Mouse (Mus musculus): ENCODE data around the gene Abcg4. TPM values are rescaled to one million over a fixed set of nuclear protein-coding genes. Genes with fewer than 3 reads are reported as not detected.
A peak's percentile ranks its signal among the peaks of the same experiment; 100 is the strongest.

Gene Abcg4
- polyA plus RNA-seq, 1 experiment from 2014 or later = 2.7 TPM

- peak within 1 kb of the TSS; percentile 68 for H3K4me2 ChIP-seq (ENCODE audit: low read length)
- H3K36me3 ChIP-seq (ENCODE audit: control insufficient read depth, insufficient read depth, low read length) = peaks cover 74% of the 10 kb centered on the region
- H3K27ac ChIP-seq (replicated peaks in 1 of 2; ENCODE audit: control insufficient read depth in 1 of 2, insufficient read depth in 1 of 2, low read depth in 2 of 2, low read length in 2 of 2) = peak within 1 kb of the TSS; percentile 94 to 96
- H3K27me3 ChIP-seq (ENCODE audit: control insufficient read depth, insufficient read depth, low read length) = no peaks in the 10 kb centered on the region
- H3K9ac ChIP-seq (ENCODE audit: low read length) = peak within 1 kb of the TSS; percentile 99
- peak within 1 kb of the TSS; percentile 82 to 87 for H3K4me3 ChIP-seq (ENCODE audit: control insufficient read depth in 1 of 2, insufficient read depth in 1 of 2, low read depth in 1 of 2, low read length in 2 of 2)
- peaks cover 4 to 20% of the 10 kb centered on the region in 2 experiments; a peak in 3 of 4 replicates for H3K4me1 ChIP-seq (ENCODE audit: control insufficient read depth in 2 of 2, insufficient read depth in 2 of 2, low read length in 2 of 2)
- under 1% methylated on average over 86 of the region's 91 CpGs for WGBS
- H3K9me3 ChIP-seq (ENCODE audit: control insufficient read depth, low read length) = no peaks in the 10 kb centered on the region
- ATAC-seq (ENCODE audit: insufficient number of reproducible peaks, insufficient read depth, low FRiP score, low read depth) = peak; percentile 92
Measured at GRCm38 (mm10) chr9:44334396-44335330, 46.2 kb upstream of the Abcg4 start, which contains the start of gene H2afx. Gene H2afx (plus strand): TSS chr9:44334694.

GRCm38 (mm10) chr9:44332918-44333638 lies 44.7 kb upstream of the Abcg4 start:
- ATAC-seq (ENCODE audit: insufficient number of reproducible peaks, insufficient read depth, low FRiP score, low read depth) = no peak
- Histone ChIP-seq H3K36me3 (ENCODE audit: control insufficient read depth, insufficient read depth, low read length) (peaks cover 74% of the 10 kb centered on the region), H3K27ac (replicated peaks in 1 of 2; ENCODE audit: control insufficient read depth in 1 of 2, insufficient read depth in 1 of 2, low read depth in 2 of 2, low read length in 2 of 2) (no peak overlapping the region), H3K27me3 (ENCODE audit: control insufficient read depth, insufficient read depth, low read length) (no peaks in the 10 kb centered on the region), H3K4me3 (ENCODE audit: control insufficient read depth in 1 of 2, insufficient read depth in 1 of 2, low read depth in 1 of 2, low read length in 2 of 2) (no peak overlapping the region), H3K4me2 (ENCODE audit: low read length) (no peak overlapping the region), H3K9ac (ENCODE audit: low read length) (no peak overlapping the region), H3K4me1 (ENCODE audit: control insufficient read depth in 2 of 2, insufficient read depth in 2 of 2, low read length in 2 of 2) (peaks cover 4 to 20% of the 10 kb centered on the region in 2 experiments; a peak in 3 of 4 replicates), H3K9me3 (ENCODE audit: control insufficient read depth, low read length) (no peaks in the 10 kb centered on the region)
- 94% methylated on average over 13 of the region's 13 CpGs for WGBS

- ATAC-seq (ENCODE audit: insufficient number of reproducible peaks, insufficient read depth, low FRiP score, low read depth) = no peak
- Histone ChIP-seq H3K36me3 (ENCODE audit: control insufficient read depth, insufficient read depth, low read length) (peaks cover 59% of the 10 kb centered on the region), H3K4me2 (ENCODE audit: low read length) (no peak overlapping the region), H3K4me1 (ENCODE audit: control insufficient read depth in 2 of 2, insufficient read depth in 2 of 2, low read length in 2 of 2) (peaks cover 7 to 11% of the 10 kb centered on the region in 2 experiments), H3K9me3 (ENCODE audit: control insufficient read depth, low read length) (no peaks in the 10 kb centered on the region), H3K27me3 (ENCODE audit: control insufficient read depth, insufficient read depth, low read length) (no peaks in the 10 kb centered on the region), H3K9ac (ENCODE audit: low read length) (no peak overlapping the region), H3K4me3 (ENCODE audit: control insufficient read depth in 1 of 2, insufficient read depth in 1 of 2, low read depth in 1 of 2, low read length in 2 of 2) (no peak overlapping the region), H3K27ac (replicated peaks in 1 of 2; ENCODE audit: control insufficient read depth in 1 of 2, insufficient read depth in 1 of 2, low read depth in 2 of 2, low read length in 2 of 2) (no peak overlapping the region)
- 93% methylated on average over 6 of the region's 6 CpGs for WGBS
Measured at GRCm38 (mm10) chr9:44330736-44331135, 42.3 kb upstream of the Abcg4 start.

GRCm38 (mm10) chr9:44327926-44328325 lies 39.5 kb upstream of the Abcg4 start:
- H3K27me3 ChIP-seq (ENCODE audit: control insufficient read depth, insufficient read depth, low read length) = no peaks in the 10 kb centered on the region
- no peaks in the 10 kb centered on the region for H3K9me3 ChIP-seq (ENCODE audit: control insufficient read depth, low read length)
- peak overlapping the region in 1 of 2 experiments; percentile 96; a peak in 2 of 4 replicates for H3K27ac ChIP-seq (replicated peaks in 1 of 2; ENCODE audit: control insufficient read depth in 1 of 2, insufficient read depth in 1 of 2, low read depth in 2 of 2, low read length in 2 of 2)
- H3K4me1 ChIP-seq (ENCODE audit: control insufficient read depth in 2 of 2, insufficient read depth in 2 of 2, low read length in 2 of 2) = peaks cover 7 to 13% of the 10 kb centered on the region in 2 experiments
- H3K4me2 ChIP-seq (ENCODE audit: low read length) = peak overlapping the region; percentile 86
- H3K4me3 ChIP-seq (ENCODE audit: control insufficient read depth in 1 of 2, insufficient read depth in 1 of 2, low read depth in 1 of 2, low read length in 2 of 2) = peak overlapping the region; percentile 80
- H3K36me3 ChIP-seq (ENCODE audit: control insufficient read depth, insufficient read depth, low read length) = peaks cover 49% of the 10 kb centered on the region
- 87% methylated on average over 5 of the region's 5 CpGs for WGBS
- peak overlapping the region; percentile 94 for H3K9ac ChIP-seq (ENCODE audit: low read length)
- ATAC-seq (ENCODE audit: insufficient number of reproducible peaks, insufficient read depth, low FRiP score, low read depth) = no peak

GRCm38 (mm10) chr9:44327064-44327711 lies 38.8 kb upstream of the Abcg4 start:
- Histone ChIP-seq H3K27ac (replicated peaks in 1 of 2; ENCODE audit: control insufficient read depth in 1 of 2, insufficient read depth in 1 of 2, low read depth in 2 of 2, low read length in 2 of 2) (peak overlapping the region; percentile 90 to 96), H3K9ac (ENCODE audit: low read length) (peak overlapping the region; percentile 94), H3K27me3 (ENCODE audit: control insufficient read depth, insufficient read depth, low read length) (no peaks in the 10 kb centered on the region), H3K36me3 (ENCODE audit: control insufficient read depth, insufficient read depth, low read length) (peaks cover 42% of the 10 kb centered on the region), H3K4me3 (ENCODE audit: control insufficient read depth in 1 of 2, insufficient read depth in 1 of 2, low read depth in 1 of 2, low read length in 2 of 2) (peak overlapping the region; percentile 80), H3K9me3 (ENCODE audit: control insufficient read depth, low read length) (no peaks in the 10 kb centered on the region), H3K4me2 (ENCODE audit: low read length) (peak overlapping the region; percentile 86), H3K4me1 (ENCODE audit: control insufficient read depth in 2 of 2, insufficient read depth in 2 of 2, low read length in 2 of 2) (peaks cover 7 to 13% of the 10 kb centered on the region in 2 experiments)
- under 1% methylated on average over 22 of the region's 22 CpGs for WGBS
- ATAC-seq (ENCODE audit: insufficient number of reproducible peaks, insufficient read depth, low FRiP score, low read depth) = peak; percentile 52; the same call in 1 of the 2 replicates

- Histone ChIP-seq H3K36me3 (ENCODE audit: control insufficient read depth, insufficient read depth, low read length) (peaks cover 35% of the 10 kb centered on the region), H3K4me3 (ENCODE audit: control insufficient read depth in 1 of 2, insufficient read depth in 1 of 2, low read depth in 1 of 2, low read length in 2 of 2) (peak overlapping the region; percentile 80), H3K27ac (replicated peaks in 1 of 2; ENCODE audit: control insufficient read depth in 1 of 2, insufficient read depth in 1 of 2, low read depth in 2 of 2, low read length in 2 of 2) (peak overlapping the region; percentile 90 to 96), H3K27me3 (ENCODE audit: control insufficient read depth, insufficient read depth, low read length) (no peaks in the 10 kb centered on the region), H3K9ac (ENCODE audit: low read length) (peak overlapping the region; percentile 94), H3K9me3 (ENCODE audit: control insufficient read depth, low read length) (no peaks in the 10 kb centered on the region), H3K4me2 (ENCODE audit: low read length) (peak overlapping the region; percentile 86), H3K4me1 (ENCODE audit: control insufficient read depth in 2 of 2, insufficient read depth in 2 of 2, low read length in 2 of 2) (peaks cover 7 to 13% of the 10 kb centered on the region in 2 experiments)
- WGBS = 0% methylated on average over 38 of the region's 38 CpGs
- peak; percentile 88 for ATAC-seq (ENCODE audit: insufficient number of reproducible peaks, insufficient read depth, low FRiP score, low read depth)
Measured at GRCm38 (mm10) chr9:44326371-44327063, 38.1 kb upstream of the Abcg4 start.
